23 mouse cellular contexts compared by ENCODE assay signal in genomic region chr2:60003038-60003664, GRCm38 (mm10).
DNase-seq lines count a peak whose midpoint lies in the region; ATAC-seq and TF ChIP-seq lines count a peak whose summit lies in the region.
"Had no signal": no experiment of that assay in that cellular context is flagged by ENCODE, and none has a peak within 500 bp of the region (broad histone marks: within the 10 kb centered on the region; RNA-seq: fewer than 3 reads in every experiment).

No protein-coding gene starts in this region.

- no peak overlapping the region for H3K4me2 ChIP-seq in heart, embryonic 12.5 days
- no peak overlapping the region for H3K4me2 ChIP-seq in liver, embryonic 12.5 days
- H3K4me2 ChIP-seq in liver, postnatal 0 days (ENCODE audit: low read depth, low read length) = no peak overlapping the region
- H3K4me2 ChIP-seq in limb, embryonic 13.5 days (replicated peaks) = no peak overlapping the region
- no peak overlapping the region for H3K4me2 ChIP-seq in stomach, postnatal 0 days (replicated peaks; ENCODE audit: low read depth)
- H3K4me2 ChIP-seq in forebrain, embryonic 12.5 days = no peak overlapping the region
- H3K4me2 ChIP-seq: forebrain, embryonic 13.5 days; lung, embryonic 14.5 days; midbrain, embryonic 15.5 days had no signal

- no peaks in the 10 kb centered on the region for H3K27me3 ChIP-seq in heart, embryonic 12.5 days (replicated peaks)
- H3K27me3 ChIP-seq in liver, embryonic 12.5 days (replicated peaks) = no peaks in the 10 kb centered on the region
- H3K27me3 ChIP-seq in liver, postnatal 0 days (ENCODE audit: insufficient read depth, low read length) = no peaks in the 10 kb centered on the region
- H3K27me3 ChIP-seq in limb, embryonic 13.5 days = no peaks in the 10 kb centered on the region
- no peaks in the 10 kb centered on the region for H3K27me3 ChIP-seq in stomach, postnatal 0 days (ENCODE audit: control insufficient read depth, insufficient read depth, low read length)
- no peaks in the 10 kb centered on the region for H3K27me3 ChIP-seq in forebrain, embryonic 12.5 days
- H3K27me3 ChIP-seq: forebrain, embryonic 13.5 days; midbrain, embryonic 15.5 days had no signal

- H3K9ac ChIP-seq in heart, embryonic 12.5 days = no peak overlapping the region
- H3K9ac ChIP-seq in liver, embryonic 12.5 days = no peak overlapping the region
- no peak overlapping the region for H3K9ac ChIP-seq in liver, postnatal 0 days (replicated peaks)
- H3K9ac ChIP-seq in limb, embryonic 13.5 days = no peak overlapping the region
- H3K9ac ChIP-seq in stomach, postnatal 0 days (ENCODE audit: low read length) = no peak overlapping the region
- no peak overlapping the region for H3K9ac ChIP-seq in forebrain, embryonic 12.5 days
- H3K9ac ChIP-seq: forebrain, embryonic 13.5 days; lung, embryonic 14.5 days; midbrain, embryonic 15.5 days had no signal

- intact Hi-C loops in heart, postnatal 36 days (cut with DNase I) = no loop called here

- peaks cover 33% of the 10 kb centered on the region for H3K36me3 ChIP-seq in heart, embryonic 12.5 days
- peaks cover 25% of the 10 kb centered on the region for H3K36me3 ChIP-seq in liver, embryonic 12.5 days
- H3K36me3 ChIP-seq in liver, postnatal 0 days (replicated peaks; ENCODE audit: insufficient read depth, low read length) = peaks cover 9% of the 10 kb centered on the region
- peaks cover 24% of the 10 kb centered on the region for H3K36me3 ChIP-seq in limb, embryonic 13.5 days
- H3K36me3 ChIP-seq in stomach, postnatal 0 days (ENCODE audit: control insufficient read depth, insufficient read depth, low read length) = 0 out of 2 replicates have a peak, but pooled peaks cover 4% of the 10 kb centered on the region
- peaks cover 33% of the 10 kb centered on the region for H3K36me3 ChIP-seq in forebrain, embryonic 12.5 days (replicated peaks)

- H3K9me3 ChIP-seq in heart, embryonic 12.5 days (replicated peaks) = no peaks in the 10 kb centered on the region
- no peaks in the 10 kb centered on the region for H3K9me3 ChIP-seq in liver, embryonic 12.5 days (replicated peaks)
- H3K9me3 ChIP-seq in liver, postnatal 0 days (ENCODE audit: low read length) = no peaks in the 10 kb centered on the region
- no peaks in the 10 kb centered on the region for H3K9me3 ChIP-seq in limb, embryonic 13.5 days
- no peaks in the 10 kb centered on the region for H3K9me3 ChIP-seq in stomach, postnatal 0 days (ENCODE audit: control insufficient read depth, low read length)
- no peaks in the 10 kb centered on the region for H3K9me3 ChIP-seq in forebrain, embryonic 12.5 days
- H3K9me3 ChIP-seq: forebrain, embryonic 13.5 days; midbrain, embryonic 15.5 days had no signal

- H3K4me3 ChIP-seq in heart, embryonic 12.5 days = no peak overlapping the region
- H3K4me3 ChIP-seq in liver, embryonic 12.5 days = no peak overlapping the region
- H3K4me3 ChIP-seq in liver, postnatal 0 days (ENCODE audit: low read depth, low read length) = no peak overlapping the region
- no peak overlapping the region for H3K4me3 ChIP-seq in limb, embryonic 13.5 days
- no peak overlapping the region for H3K4me3 ChIP-seq in stomach, postnatal 0 days (ENCODE audit: low read depth, low read length)
- no peak overlapping the region for H3K4me3 ChIP-seq in forebrain, embryonic 12.5 days (replicated peaks)
- H3K4me3 ChIP-seq: forebrain, embryonic 13.5 days; midbrain, embryonic 15.5 days had no signal

- 51% methylated on average over 5 of the region's 5 CpGs for WGBS in heart, embryonic 12.5 days
- 48% methylated on average over 5 of the region's 5 CpGs for WGBS in liver, embryonic 12.5 days (ENCODE audit: insufficient replicate concordance)
- WGBS in liver, postnatal 0 days (ENCODE audit: insufficient replicate concordance) = 53% methylated on average over 5 of the region's 5 CpGs
- 69% methylated on average over 5 of the region's 5 CpGs for WGBS in limb, embryonic 13.5 days
- WGBS in stomach, postnatal 0 days = 57% methylated on average over 5 of the region's 5 CpGs
- 83% methylated on average over 5 of the region's 5 CpGs for WGBS in forebrain, embryonic 12.5 days

- H3K27ac ChIP-seq in heart, embryonic 12.5 days (ENCODE audit: poor library complexity, severe bottlenecking) = peak overlapping the region; percentile 51; the same call in 1 of the 2 replicates
- no peak overlapping the region for H3K27ac ChIP-seq in liver, embryonic 12.5 days
- H3K27ac ChIP-seq in liver, postnatal 0 days (ENCODE audit: low read depth) = no peak overlapping the region
- H3K27ac ChIP-seq in limb, embryonic 13.5 days = no peak overlapping the region
- H3K27ac ChIP-seq in stomach, postnatal 0 days (replicated peaks) = no peak overlapping the region
- no peak overlapping the region for H3K27ac ChIP-seq in forebrain, embryonic 12.5 days
- H3K27ac ChIP-seq: forebrain, embryonic 13.5 days; macrophage; midbrain, embryonic 15.5 days had no signal

- TF ChIP-seq CTCF in liver, postnatal 0 days (IDR thresholded peaks at IDR 0.05; ENCODE audit: low read depth) = no peak
- TF ChIP-seq CTCF in stomach, postnatal 0 days (IDR thresholded peaks at IDR 0.05; ENCODE audit: low read depth) = no peak

- no peak for DNase-seq in heart, postnatal 36 days
- DNase-seq in liver, postnatal 0 days = no peak
- DNase-seq in stomach, postnatal 0 days (ENCODE audit: low spot score) = peak; percentile 31
- DNase-seq in testis, postnatal 14 days (ENCODE audit: low spot score) = no peak
- DNase-seq: adrenal gland, postnatal 36 days; cerebellum, postnatal 25 days; gastrocnemius, postnatal 14 days; heart, postnatal 14 days; kidney, adult 9 months; layer of hippocampus, postnatal 36 days; left cerebral cortex, postnatal 4 days; lung, embryonic 14.5 days; retina, postnatal 1 day; right cerebral cortex, postnatal 4 days; thymus, adult 18-20 months had no signal

- no peak for TF ChIP-seq EP300 in liver, postnatal 0 days (IDR thresholded peaks at IDR 0.05; ENCODE audit: low read depth)
- no peak for TF ChIP-seq EP300 in stomach, postnatal 0 days (optimal IDR thresholded peaks at IDR 0.05)

- peaks cover 13% of the 10 kb centered on the region for H3K4me1 ChIP-seq in heart, embryonic 12.5 days (replicated peaks)
- H3K4me1 ChIP-seq in liver, embryonic 12.5 days = peaks cover 20% of the 10 kb centered on the region
- no peaks in the 10 kb centered on the region for H3K4me1 ChIP-seq in liver, postnatal 0 days (ENCODE audit: insufficient read depth)
- peaks cover 4% of the 10 kb centered on the region; the same call in 1 of the 2 replicates for H3K4me1 ChIP-seq in limb, embryonic 13.5 days
- H3K4me1 ChIP-seq in stomach, postnatal 0 days (replicated peaks; ENCODE audit: control insufficient read depth, insufficient read depth) = no peaks in the 10 kb centered on the region
- no peaks in the 10 kb centered on the region for H3K4me1 ChIP-seq in forebrain, embryonic 12.5 days
- H3K4me1 ChIP-seq: forebrain, embryonic 13.5 days; midbrain, embryonic 15.5 days had no signal

- ATAC-seq in heart, embryonic 12.5 days (ENCODE audit: insufficient number of reproducible peaks, low FRiP score) = 0 out of 2 replicates have a peak, but pooled peaks have one; percentile 18
- peak; percentile 55 for ATAC-seq in liver, embryonic 12.5 days
- no peak for ATAC-seq in liver, postnatal 0 days
- peak; percentile 11; the same call in 1 of the 2 replicates for ATAC-seq in limb, embryonic 13.5 days (ENCODE audit: low FRiP score, low read depth)
- peak; percentile 56; the same call in 1 of the 2 replicates for ATAC-seq in stomach, postnatal 0 days (ENCODE audit: low FRiP score, low TSS enrichment)
- ATAC-seq in forebrain, embryonic 12.5 days (ENCODE audit: low FRiP score) = no peak
- ATAC-seq: forebrain, embryonic 13.5 days; hindbrain, embryonic 16.5 days; midbrain, embryonic 15.5 days had no signal

Comparison
In these comparisons a context has a peak if more than half of its experiments do, and no peak if none do; other contexts are left out.
1. ATAC-seq: peak in heart, embryonic 12.5 days (single experiment), liver, embryonic 12.5 days (single experiment), limb, embryonic 13.5 days (single experiment) and stomach, postnatal 0 days (single experiment); none in liver, postnatal 0 days (single experiment) and forebrain, embryonic 12.5 days (single experiment).